ENCODE assay signal across 23 mouse cellular contexts in genomic region chr17:10227798-10228538, GRCm38 (mm10).
A peak's percentile ranks its signal among the peaks of the same experiment; 100 is the strongest.
DNase-seq lines count a peak whose midpoint lies in the region; ATAC-seq and TF ChIP-seq lines count a peak whose summit lies in the region.
"Had no signal": no experiment of that assay in that cellular context is flagged by ENCODE, and none has a peak within 500 bp of the region (broad histone marks: within the 10 kb centered on the region; RNA-seq: fewer than 3 reads in every experiment).

No protein-coding gene starts in this region.

- H3K36me3 ChIP-seq in hindbrain, embryonic 16.5 days (ENCODE audit: control insufficient read depth, insufficient read depth, low read length): no peaks in the 10 kb centered on the region
- H3K36me3 ChIP-seq in hindbrain, embryonic 10.5 days: no peaks in the 10 kb centered on the region
- H3K36me3 ChIP-seq in forebrain, embryonic 13.5 days (ENCODE audit: poor library complexity, severe bottlenecking): no peaks in the 10 kb centered on the region
- peaks cover 46% of the 10 kb centered on the region for H3K36me3 ChIP-seq in heart, adult 2 months (ENCODE audit: control insufficient read depth, insufficient read depth, low read length)
- H3K36me3 ChIP-seq: liver, embryonic 13.5 days; neural tube, embryonic 12.5 days; stomach, embryonic 15.5 days had no signal

- peaks cover 2% of the 10 kb centered on the region; the same call in 1 of the 2 replicates for H3K79me2 ChIP-seq in heart, adult 2 months (replicated peaks; ENCODE audit: control insufficient read depth, insufficient read depth, low read length)

- no peaks in the 10 kb centered on the region; the same call in 1 of the 2 replicates for H3K4me1 ChIP-seq in hindbrain, embryonic 16.5 days (ENCODE audit: control insufficient read depth, insufficient read depth, low read depth, low read length)
- H3K4me1 ChIP-seq in hindbrain, embryonic 10.5 days (replicated peaks): peaks cover 14% of the 10 kb centered on the region
- H3K4me1 ChIP-seq in forebrain, embryonic 13.5 days: peaks cover 23% of the 10 kb centered on the region
- H3K4me1 ChIP-seq in heart, adult 2 months (ENCODE audit: control insufficient read depth, insufficient read depth, low read length): peaks cover 17% of the 10 kb centered on the region
- H3K4me1 ChIP-seq: embryonic facial prominence, embryonic 10.5 days; liver, embryonic 13.5 days; stomach, embryonic 15.5 days had no signal

- no peaks in the 10 kb centered on the region for H3K9me3 ChIP-seq in hindbrain, embryonic 16.5 days (ENCODE audit: control insufficient read depth, low read length)
- no peaks in the 10 kb centered on the region for H3K9me3 ChIP-seq in hindbrain, embryonic 10.5 days
- H3K9me3 ChIP-seq in forebrain, embryonic 13.5 days (replicated peaks): no peaks in the 10 kb centered on the region
- H3K9me3 ChIP-seq: embryonic facial prominence, embryonic 10.5 days; liver, embryonic 13.5 days; neural tube, embryonic 12.5 days; stomach, embryonic 15.5 days had no signal

- no peak overlapping the region for H3K4me2 ChIP-seq in hindbrain, embryonic 16.5 days (ENCODE audit: low read length)
- no peak overlapping the region; the same call in 1 of the 2 replicates for H3K4me2 ChIP-seq in forebrain, embryonic 13.5 days
- H3K4me2 ChIP-seq: liver, embryonic 13.5 days; neural tube, embryonic 12.5 days; stomach, embryonic 15.5 days had no signal

- no peak overlapping the region for H3K9ac ChIP-seq in hindbrain, embryonic 16.5 days (ENCODE audit: low read depth, low read length)
- H3K9ac ChIP-seq in forebrain, embryonic 13.5 days: no peak overlapping the region
- H3K9ac ChIP-seq in heart, adult 2 months (ENCODE audit: low read depth, low read length): no peak overlapping the region
- H3K9ac ChIP-seq: liver, embryonic 13.5 days; neural tube, embryonic 12.5 days; stomach, embryonic 15.5 days had no signal

- 49% methylated on average over 3 of the region's 3 CpGs for WGBS in hindbrain, embryonic 16.5 days
- WGBS in hindbrain, embryonic 10.5 days: 65% methylated on average over 3 of the region's 3 CpGs
- WGBS in forebrain, embryonic 13.5 days: 23% methylated on average over 3 of the region's 3 CpGs
- WGBS in heart, adult 2 months: 71% methylated on average over 3 of the region's 3 CpGs

- no peak for TF ChIP-seq CTCF in heart, adult 2 months (IDR thresholded peaks at IDR 0.05)

- TF ChIP-seq EP300 in heart, adult 2 months (IDR thresholded peaks at IDR 0.05; ENCODE audit: insufficient read depth, low read depth, low read length): no peak

- TF ChIP-seq POLR2A in heart, adult 2 months (IDR thresholded peaks at IDR 0.05; ENCODE audit: insufficient read depth, low read depth, low read length): no peak

- intact Hi-C loops in heart, adult 2 months (cut with DNase I): loop anchor here (10.0 kb wide), 1 partner anchor 87 kb away; the partner anchor contains the start of gene Qk

- no peak overlapping the region for H3K4me3 ChIP-seq in hindbrain, embryonic 16.5 days (ENCODE audit: low read length)
- H3K4me3 ChIP-seq in hindbrain, embryonic 10.5 days: no peak overlapping the region
- no peak overlapping the region for H3K4me3 ChIP-seq in forebrain, embryonic 13.5 days
- H3K4me3 ChIP-seq in heart, adult 2 months: no peak overlapping the region
- H3K4me3 ChIP-seq: embryonic facial prominence, embryonic 10.5 days; liver, embryonic 13.5 days; neural tube, embryonic 12.5 days; stomach, embryonic 15.5 days had no signal

- H3K27me3 ChIP-seq in hindbrain, embryonic 16.5 days (replicated peaks; ENCODE audit: control insufficient read depth, insufficient read depth, low read length): no peaks in the 10 kb centered on the region
- no peaks in the 10 kb centered on the region for H3K27me3 ChIP-seq in hindbrain, embryonic 10.5 days (ENCODE audit: insufficient read depth, poor library complexity, severe bottlenecking)
- no peaks in the 10 kb centered on the region for H3K27me3 ChIP-seq in forebrain, embryonic 13.5 days
- no peaks in the 10 kb centered on the region for H3K27me3 ChIP-seq in heart, adult 2 months (ENCODE audit: control insufficient read depth, insufficient read depth, low read length)
- H3K27me3 ChIP-seq: liver, embryonic 13.5 days; neural tube, embryonic 12.5 days; stomach, embryonic 15.5 days had no signal

- no peak for DNase-seq in hindbrain, embryonic 10.5 days (ENCODE audit: low spot score)
- DNase-seq in retina, postnatal 1 day: peak; percentile 11
- DNase-seq in retina, embryonic 14.5 days (ENCODE audit: low spot score): no peak
- no peak for DNase-seq in heart, adult 2 months
- no peak for DNase-seq in B cell, adult 2 months
- DNase-seq in left cerebral cortex, adult 9 months (ENCODE audit: low spot score in 2 of 2): no peak
- DNase-seq: adrenal gland, postnatal 14 days; cerebellum, adult 11-12 months; cerebellum, postnatal 10 days; gastrocnemius, postnatal 25 days; kidney, postnatal 25 days; liver, embryonic 13.5 days; lung, adult 2 months; lung, postnatal 14 days; right cerebral cortex, postnatal 4 days; thymus, adult 2 months; thymus, postnatal 4 days had no signal

- peak; percentile 58; the same call in 1 of the 2 replicates for ATAC-seq in hindbrain, embryonic 16.5 days
- peak; percentile 94 for ATAC-seq in forebrain, embryonic 13.5 days
- ATAC-seq: intestine, postnatal 0 days had no signal

- H3K27ac ChIP-seq in hindbrain, embryonic 16.5 days (ENCODE audit: low read depth, low read length): no peak overlapping the region
- no peak overlapping the region for H3K27ac ChIP-seq in hindbrain, embryonic 10.5 days
- peak overlapping the region; percentile 25; the same call in 1 of the 2 replicates for H3K27ac ChIP-seq in forebrain, embryonic 13.5 days
- H3K27ac ChIP-seq in heart, adult 2 months: no peak overlapping the region
- H3K27ac ChIP-seq: embryonic facial prominence, embryonic 10.5 days; liver, embryonic 13.5 days; neural tube, embryonic 12.5 days; stomach, embryonic 15.5 days had no signal
